Mouse (Mus musculus) MEL-GATA-1-ER (cell line): ENCODE results near the gene Pkn3.
A peak's percentile ranks its signal among the peaks of the same experiment; 100 is the strongest.
"Not testable (repeated sequence)": the region's sequence is repeated elsewhere in the genome, so short reads cannot be mapped to it uniquely, and the experiment has no call there.

Experiments
- DNase-seq: peaks from one replicate; pipeline ENCODE4 v3.0.0-alpha.2; 2012; ENCODE audit warnings: low read depth; ENCODE audit errors: extremely low read depth

Pkn3 gene

GRCm38 (mm10) chr2:30134928-30135620, 57.6 kb downstream of the Pkn3 start:
- DNase-seq: peak; percentile 41

- DNase-seq: no peak
Measured at GRCm38 (mm10) chr2:30136458-30136857, 59.0 kb downstream of the Pkn3 start.

GRCm38 (mm10) chr2:30140021-30140420, 62.5 kb downstream of the Pkn3 start:
- DNase-seq: not testable (repeated sequence)
